ENCODE assay signal across 24 mouse cellular contexts in genomic region chr8:107153326-107154210, GRCm38 (mm10). TPM values are rescaled to one million over a fixed set of nuclear protein-coding genes. Genes with fewer than 3 reads are reported as not detected.
DNase-seq lines count a peak whose midpoint lies in the region; ATAC-seq and TF ChIP-seq lines count a peak whose summit lies in the region.
"Had no signal": no experiment of that assay in that cellular context is flagged by ENCODE, and none has a peak within 500 bp of the region (broad histone marks: within the 10 kb centered on the region; RNA-seq: fewer than 3 reads in every experiment).

No protein-coding gene starts in this region.

- H3K36me3 ChIP-seq in kidney, adult 2 months (ENCODE audit: control insufficient read depth, insufficient read depth, low read length): peaks cover 8% of the 10 kb centered on the region
- peaks cover 30% of the 10 kb centered on the region for H3K36me3 ChIP-seq in kidney, embryonic 16.5 days (ENCODE audit: insufficient read depth, low read length)
- 0 out of 2 replicates have a peak, but pooled peaks cover 8% of the 10 kb centered on the region for H3K36me3 ChIP-seq in lung, postnatal 0 days (ENCODE audit: insufficient read depth, low read length)
- peaks cover 12% of the 10 kb centered on the region for H3K36me3 ChIP-seq in ES-E14 (ENCODE audit: control insufficient read depth, insufficient read depth, low read length, poor library complexity, severe bottlenecking)

- TF ChIP-seq EP300 in lung, postnatal 0 days (IDR thresholded peaks at IDR 0.05): no peak

- DNase-seq in kidney, adult 2 months: peak; percentile 78
- peak; percentile 57 for DNase-seq in lung, postnatal 0 days (ENCODE audit: low spot score)
- DNase-seq in lung, postnatal 25 days (ENCODE audit: low spot score): no peak
- no peak for DNase-seq in ES-E14 (ENCODE audit: low read depth, low spot score)
- no peak for DNase-seq in cerebellum, adult 11-12 months
- DNase-seq: adrenal gland, postnatal 36 days; cerebellum, adult 11 months; cerebellum, postnatal 10 days; layer of hippocampus, postnatal 36 days; retina, postnatal 1 day; right cerebral cortex, postnatal 25 days; thymus, postnatal 14 days had no signal

- peak overlapping the region; percentile 56 for H3K27ac ChIP-seq in kidney, adult 2 months (ENCODE audit: insufficient read depth, low read depth, low read length)
- no peak overlapping the region for H3K27ac ChIP-seq in kidney, embryonic 16.5 days (ENCODE audit: low read length)
- peak overlapping the region; percentile 43; the same call in 1 of the 2 replicates for H3K27ac ChIP-seq in lung, postnatal 0 days (ENCODE audit: low read length)
- no peak overlapping the region for H3K27ac ChIP-seq in ES-E14 (ENCODE audit: insufficient read depth, low read depth, low read length, poor library complexity, severe bottlenecking)
- H3K27ac ChIP-seq in bone marrow, adult 2 months (ENCODE audit: control insufficient read depth, insufficient read depth, low read depth, low read length, poor library complexity): no peak overlapping the region
- H3K27ac ChIP-seq: embryonic facial prominence, embryonic 10.5 days; forebrain, embryonic 15.5 days; heart, embryonic 10.5 days; limb, embryonic 13.5 days; liver, embryonic 15.5 days; lung, embryonic 15.5 days; midbrain, embryonic 15.5 days; neural tube, embryonic 13.5 days had no signal

- in situ Hi-C loops in ES-E14 (cut with MboI; ENCODE audit: low sequenced_read_pairs in 2 of 2, unreplicated experiment in 2 of 2): no loop called here

- TF ChIP-seq CTCF in kidney, adult 2 months (conservative IDR thresholded peaks at IDR 0.05; ENCODE audit: insufficient read depth, insufficient read length, low read depth, low read length): no peak
- no peak for TF ChIP-seq CTCF in lung, postnatal 0 days (IDR thresholded peaks at IDR 0.05)
- no peak for TF ChIP-seq CTCF in bone marrow, adult 2 months (IDR thresholded peaks at IDR 0.05; ENCODE audit: control insufficient read depth, insufficient read depth, low read length)

- H3K4me1 ChIP-seq in kidney, adult 2 months (ENCODE audit: control insufficient read depth, insufficient read depth, low read length): peaks cover 38% of the 10 kb centered on the region
- H3K4me1 ChIP-seq in kidney, embryonic 16.5 days (ENCODE audit: insufficient read depth, low read length): peaks cover 17% of the 10 kb centered on the region
- H3K4me1 ChIP-seq in lung, postnatal 0 days (ENCODE audit: insufficient read depth, low read depth, low read length): peaks cover 10% of the 10 kb centered on the region; the same call in 1 of the 2 replicates
- peaks cover 0 to 2% of the 10 kb centered on the region in 2 experiments; a peak in 1 of 4 replicates for H3K4me1 ChIP-seq in ES-E14 (ENCODE audit: control insufficient read depth in 2 of 2, insufficient read depth in 2 of 2, low read length in 2 of 2, poor library complexity in 1 of 2)
- H3K4me1 ChIP-seq in bone marrow, adult 2 months (ENCODE audit: control insufficient read depth, insufficient read depth, low read length): peaks cover 3% of the 10 kb centered on the region; the same call in 1 of the 2 replicates

- ATAC-seq in kidney, embryonic 16.5 days (ENCODE audit: low FRiP score, low TSS enrichment): no peak
- no peak for ATAC-seq in lung, postnatal 0 days
- ATAC-seq: forebrain, embryonic 15.5 days; hindbrain, embryonic 16.5 days; intestine, embryonic 16.5 days; midbrain, embryonic 15.5 days had no signal

- H3K9ac ChIP-seq in kidney, embryonic 16.5 days (replicated peaks; ENCODE audit: low read length): no peak overlapping the region
- no peak overlapping the region for H3K9ac ChIP-seq in lung, postnatal 0 days (replicated peaks; ENCODE audit: low read depth)
- peak overlapping the region; percentile 25; the same call in 1 of the 2 replicates for H3K9ac ChIP-seq in ES-E14 (ENCODE audit: insufficient read depth, low read depth, low read length, poor library complexity, severe bottlenecking)
- H3K9ac ChIP-seq: forebrain, embryonic 15.5 days; limb, embryonic 13.5 days; liver, embryonic 15.5 days; lung, embryonic 15.5 days; midbrain, embryonic 15.5 days; neural tube, embryonic 13.5 days had no signal

- no peaks in the 10 kb centered on the region for H3K9me3 ChIP-seq in kidney, embryonic 16.5 days (ENCODE audit: low read length)
- no peaks in the 10 kb centered on the region for H3K9me3 ChIP-seq in lung, postnatal 0 days (ENCODE audit: low read length)
- H3K9me3 ChIP-seq in ES-E14 (ENCODE audit: control insufficient read depth, insufficient read depth, low read depth, low read length): no peaks in the 10 kb centered on the region
- H3K9me3 ChIP-seq: embryonic facial prominence, embryonic 10.5 days; forebrain, embryonic 15.5 days; heart, embryonic 10.5 days; limb, embryonic 13.5 days; liver, embryonic 15.5 days; lung, embryonic 15.5 days; midbrain, embryonic 15.5 days; neural tube, embryonic 13.5 days had no signal

- TF ChIP-seq POLR2A in kidney, adult 2 months (IDR thresholded peaks at IDR 0.05; ENCODE audit: low read depth, low read length): no peak
- no peak for TF ChIP-seq POLR2A in bone marrow, adult 2 months (IDR thresholded peaks at IDR 0.05; ENCODE audit: borderline replicate concordance, control insufficient read depth, low read depth, low read length)

- H3K4me3 ChIP-seq in kidney, adult 2 months (ENCODE audit: insufficient read depth, low read depth, low read length): no peak overlapping the region; the same call in 1 of the 2 replicates
- no peak overlapping the region for H3K4me3 ChIP-seq in kidney, embryonic 16.5 days (ENCODE audit: low read length)
- H3K4me3 ChIP-seq in lung, postnatal 0 days (ENCODE audit: low read depth, low read length): no peak overlapping the region
- H3K4me3 ChIP-seq in ES-E14 (ENCODE audit: insufficient read depth in 1 of 2, low read depth in 1 of 2, low read length in 2 of 2, poor library complexity in 1 of 2, severe bottlenecking in 1 of 2): no peak overlapping the region
- H3K4me3 ChIP-seq in bone marrow, adult 2 months (replicated peaks; ENCODE audit: control insufficient read depth, low read depth, low read length): peak overlapping the region; percentile 1
- H3K4me3 ChIP-seq: embryonic facial prominence, embryonic 10.5 days; forebrain, embryonic 15.5 days; heart, embryonic 10.5 days; limb, embryonic 13.5 days; liver, embryonic 15.5 days; lung, embryonic 15.5 days; midbrain, embryonic 15.5 days; neural tube, embryonic 13.5 days had no signal

- no peaks in the 10 kb centered on the region for H3K27me3 ChIP-seq in kidney, adult 2 months (replicated peaks; ENCODE audit: control insufficient read depth, insufficient read depth, low read length)
- H3K27me3 ChIP-seq in kidney, embryonic 16.5 days (ENCODE audit: insufficient read depth, low read length): no peaks in the 10 kb centered on the region
- H3K27me3 ChIP-seq in lung, postnatal 0 days (replicated peaks; ENCODE audit: insufficient read depth, low read length): no peaks in the 10 kb centered on the region
- H3K27me3 ChIP-seq: forebrain, embryonic 15.5 days; limb, embryonic 13.5 days; liver, embryonic 15.5 days; lung, embryonic 15.5 days; midbrain, embryonic 15.5 days; neural tube, embryonic 13.5 days had no signal

- WGBS in kidney, adult 2 months: 45% methylated on average over 14 of the region's 14 CpGs
- WGBS in kidney, embryonic 16.5 days: 87% methylated on average over 14 of the region's 14 CpGs
- 76% methylated on average over 14 of the region's 14 CpGs for WGBS in lung, postnatal 0 days
- WGBS in bone marrow, adult 2 months: 90% methylated on average over 14 of the region's 14 CpGs

- no peak overlapping the region for H3K4me2 ChIP-seq in kidney, embryonic 16.5 days (replicated peaks; ENCODE audit: low read depth, low read length)
- no peak overlapping the region for H3K4me2 ChIP-seq in lung, postnatal 0 days (replicated peaks; ENCODE audit: low read depth, low read length)
- H3K4me2 ChIP-seq: forebrain, embryonic 15.5 days; limb, embryonic 13.5 days; liver, embryonic 15.5 days; lung, embryonic 15.5 days; midbrain, embryonic 15.5 days; neural tube, embryonic 13.5 days had no signal

TF ChIP-seq in ES-E14, 5 proteins besides CTCF, POLR2A, EP300 and RAD21:
- TF ChIP-seq ZC3H11A (IDR thresholded peaks at IDR 0.05; ENCODE audit: borderline replicate concordance, low read depth, low read length) (no peak), MAFK (IDR thresholded peaks at IDR 0.05; ENCODE audit: insufficient read depth, low read depth, low read length) (no peak), ZNF384 (IDR thresholded peaks at IDR 0.05; ENCODE audit: low read depth, low read length) (0 out of 2 replicates have a peak, but pooled peaks have one; percentile 25), HCFC1 (IDR thresholded peaks at IDR 0.05; ENCODE audit: borderline replicate concordance, insufficient read depth, low read length) (no peak)

RNA-seq across cellular contexts. Expression of gene Cyb5b, which starts 3.1 kb away (rescaled TPM):
- polyA plus RNA-seq in kidney, adult 2 months (2012; rRNA removed): 186 and 203 TPM in 2 replicates
- 138 and 144 TPM in 2 replicates for polyA plus RNA-seq in kidney, embryonic 16.5 days (2015; fragmentation: Nextera tagmentation; extraction: Ambion mirVana)
- 58.4 and 63.1 TPM in 2 replicates for polyA plus RNA-seq in lung, postnatal 0 days (2015; fragmentation: Nextera tagmentation; extraction: Ambion mirVana)
- 27.8 and 44.9 TPM in 2 replicates for total RNA-seq in ES-E14 (2012; rRNA removed)
- polyA plus RNA-seq in bone marrow, adult 2 months (2011; ENCODE audit: insufficient read depth, insufficient read length, low replicate concordance, missing spikeins): 12.1 and 19.4 TPM in 2 replicates

RNA-seq across cellular contexts. Expression of gene Terf2, which starts 57.2 kb away (rescaled TPM):
- polyA plus RNA-seq in kidney, adult 2 months (2012; rRNA removed): 8.7 and 12.2 TPM in 2 replicates
- 14.8 and 18.2 TPM in 2 replicates for polyA plus RNA-seq in kidney, embryonic 16.5 days (2015; fragmentation: Nextera tagmentation; extraction: Ambion mirVana)
- polyA plus RNA-seq in lung, postnatal 0 days (2015; fragmentation: Nextera tagmentation; extraction: Ambion mirVana): 13.1 and 13.2 TPM in 2 replicates
- 13.9 and 14.1 TPM in 2 replicates for total RNA-seq in ES-E14 (2012; rRNA removed)
- 24.3 and 24.7 TPM in 2 replicates for polyA plus RNA-seq in bone marrow, adult 2 months (2011; ENCODE audit: insufficient read depth, insufficient read length, low replicate concordance, missing spikeins)

Comparison
In these comparisons a context has a peak if more than half of its experiments do, and no peak if none do; other contexts are left out.
1. DNase-seq: peak in kidney, adult 2 months (single experiment) and lung, postnatal 0 days (single experiment); none in lung, postnatal 25 days (single experiment), ES-E14 (single experiment) and cerebellum, adult 11-12 months (single experiment).
2. H3K27ac ChIP-seq: peak in kidney, adult 2 months (single experiment) and lung, postnatal 0 days (single experiment); none in kidney, embryonic 16.5 days (single experiment), ES-E14 (single experiment) and bone marrow, adult 2 months (single experiment).